Mouse (Mus musculus) midbrain, embryonic 14.5 days (tissue): ENCODE results near the gene Kcnq5. TPM values are rescaled to one million over a fixed set of nuclear protein-coding genes. Genes with fewer than 3 reads are reported as not detected.
A peak's percentile ranks its signal among the peaks of the same experiment; 100 is the strongest.

ENCODE experiments used
- ATAC-seq: fragments of 200-750 bp; cut with Nextera tagmentation; 2 replicates; pipeline ENCODE4 v1.8.0; 2017; ENCODE audit warnings: moderate number of reproducible peaks, moderate library complexity; ENCODE audit not compliant: low FRiP score, low TSS enrichment
- DNase-seq: peaks from one replicate; pipeline ENCODE4 v3.0.0-alpha.2; 2015
- H3K27ac ChIP-seq: fragments of 300-500 bp; sonication (generic); replicated peaks from 2 replicates; pipeline ENCODE4 v1.5.1; 2014; ENCODE audit warnings: mild to moderate bottlenecking, low read depth, low read length, moderate library complexity
- H3K27me3 ChIP-seq: fragments of 300-500 bp; sonication (generic); 2 replicates; pipeline ENCODE4 v1.6.1; 2014; ENCODE audit warnings: low read length, control low read depth, mixed read lengths; ENCODE audit not compliant: control insufficient read depth, insufficient read depth
- H3K36me3 ChIP-seq: fragments of 300-500 bp; sonication (generic); 2 replicates; pipeline ENCODE4 v1.6.1; 2014; ENCODE audit warnings: low read length, control low read depth; ENCODE audit not compliant: control insufficient read depth, insufficient read depth
- H3K4me1 ChIP-seq: fragments of 300-500 bp; sonication (generic); 2 replicates; pipeline ENCODE4 v1.6.1; 2014; ENCODE audit warnings: mild to moderate bottlenecking, antibody characterized with exemption, low read length, control low read depth; ENCODE audit not compliant: control insufficient read depth, insufficient read depth
- H3K4me2 ChIP-seq: fragments of 300-500 bp; sonication (generic); 2 replicates; pipeline ENCODE4 v1.6.1; 2014; ENCODE audit warnings: mild to moderate bottlenecking, low read length, moderate library complexity
- H3K4me3 ChIP-seq: fragments of 300-500 bp; sonication (generic); replicated peaks from 2 replicates; pipeline ENCODE4 v1.5.1; 2014; ENCODE audit warnings: low read depth, low read length
- H3K9ac ChIP-seq: fragments of 300-500 bp; sonication (generic); replicated peaks from 2 replicates; pipeline ENCODE4 v1.6.1; 2014; ENCODE audit warnings: mild to moderate bottlenecking, low read length, moderate library complexity
- H3K9me3 ChIP-seq: fragments of 300-500 bp; sonication (generic); 2 replicates; pipeline ENCODE4 v1.6.1; 2016; ENCODE audit warnings: low read length, control low read depth, mixed read lengths; ENCODE audit not compliant: control insufficient read depth
- WGBS: fragments of 180-500 bp; shearing (Covaris S2); extraction: QIAGEN DNeasy Blood & Tissue Kit; methylation state at CpG from one replicate; pipeline ENCODE4 v1.1.7; 2014; 5-methylcytosine and 5-hydroxymethylcytosine counted together
- polyA plus RNA-seq: library from polyadenylated mRNA; unstranded; fragments of >200 nt; fragmentation: Nextera tagmentation; extraction: Ambion mirVana; gene quantifications from 2 replicates; pipeline ENCODE4 v1.2.1, GENCODE M21; 2014

Kcnq5 gene
- polyA plus RNA-seq, 1 experiment from 2014 or later, result 1.2 TPM

- H3K36me3 ChIP-seq, result no peaks in the 10 kb centered on the region
- no peaks in the 10 kb centered on the region for H3K4me1 ChIP-seq
- H3K9ac ChIP-seq, result no peak overlapping the region
- DNase-seq, result no peak
- no peak overlapping the region for H3K27ac ChIP-seq
- H3K4me3 ChIP-seq, result no peak overlapping the region
- H3K9me3 ChIP-seq, result no peaks in the 10 kb centered on the region
- H3K4me2 ChIP-seq, result no peak overlapping the region
- WGBS, result 56% methylated on average over 4 of the region's 4 CpGs
- no peak for ATAC-seq
- no peaks in the 10 kb centered on the region for H3K27me3 ChIP-seq
Observed at GRCm38 (mm10) chr1:21870889-21871288, 90.9 kb downstream of the Kcnq5 start.

DNA sequence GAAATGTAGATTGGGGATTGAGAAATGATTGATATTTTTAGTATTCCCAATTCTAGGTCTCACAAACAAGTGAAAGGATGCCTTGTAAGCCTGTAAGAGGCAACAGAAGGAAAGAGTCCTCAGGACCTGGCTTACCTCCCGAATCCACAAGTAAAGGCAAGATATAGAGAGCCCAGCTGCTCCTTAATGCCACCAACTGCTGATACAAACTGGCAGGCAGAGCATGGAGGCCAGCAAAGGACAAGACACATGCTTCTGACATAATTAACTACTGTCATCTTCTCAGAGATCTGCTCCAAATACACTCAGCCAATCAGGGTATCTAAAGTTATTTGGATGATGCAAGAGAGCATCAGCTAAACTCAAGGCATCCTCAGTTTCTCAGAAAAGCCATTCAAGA lies 93.3 kb downstream of the Kcnq5 start:
- Histone ChIP-seq H3K9me3 (no peaks in the 10 kb centered on the region), H3K4me3 (no peak overlapping the region), H3K36me3 (no peaks in the 10 kb centered on the region), H3K27ac (no peak overlapping the region), H3K9ac (no peak overlapping the region), H3K4me2 (no peak overlapping the region), H3K4me1 (no peaks in the 10 kb centered on the region), H3K27me3 (no peaks in the 10 kb centered on the region)
- no peak for ATAC-seq
- no peak for DNase-seq
- 83% methylated on average over 1 of the region's 1 CpGs for WGBS

DNA sequence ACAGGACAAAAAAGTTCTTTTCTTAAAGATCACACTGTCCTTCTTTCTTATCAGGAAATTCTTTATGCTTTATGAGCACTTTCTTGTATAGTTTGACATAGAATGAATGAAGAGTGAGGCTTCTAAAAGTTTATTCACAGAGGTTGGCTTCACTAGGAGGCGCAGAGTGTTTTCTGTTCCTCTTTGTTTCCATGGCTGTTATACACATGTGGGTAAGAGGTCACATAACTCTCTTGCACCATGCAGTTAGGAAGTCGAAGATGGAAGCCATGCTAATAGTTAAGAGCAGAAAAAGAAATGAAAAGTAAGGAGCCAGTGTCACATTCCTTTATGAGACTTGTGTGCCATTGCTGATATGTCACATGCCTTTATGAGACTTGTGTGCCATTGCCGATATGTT lies 105.3 kb downstream of the Kcnq5 start:
- Histone ChIP-seq H3K4me2 (no peak overlapping the region), H3K36me3 (no peaks in the 10 kb centered on the region), H3K9ac (no peak overlapping the region), H3K4me3 (no peak overlapping the region), H3K27me3 (no peaks in the 10 kb centered on the region), H3K4me1 (no peaks in the 10 kb centered on the region), H3K9me3 (no peaks in the 10 kb centered on the region), H3K27ac (no peak overlapping the region)
- DNase-seq (no peak), ATAC-seq (no peak)
- WGBS, result 71% methylated on average over 3 of the region's 3 CpGs

- no peaks in the 10 kb centered on the region for H3K4me1 ChIP-seq
- ATAC-seq, result no peak
Observed at GRCm38 (mm10) chr1:21838534-21838933, 123.2 kb downstream of the Kcnq5 start.

DNA sequence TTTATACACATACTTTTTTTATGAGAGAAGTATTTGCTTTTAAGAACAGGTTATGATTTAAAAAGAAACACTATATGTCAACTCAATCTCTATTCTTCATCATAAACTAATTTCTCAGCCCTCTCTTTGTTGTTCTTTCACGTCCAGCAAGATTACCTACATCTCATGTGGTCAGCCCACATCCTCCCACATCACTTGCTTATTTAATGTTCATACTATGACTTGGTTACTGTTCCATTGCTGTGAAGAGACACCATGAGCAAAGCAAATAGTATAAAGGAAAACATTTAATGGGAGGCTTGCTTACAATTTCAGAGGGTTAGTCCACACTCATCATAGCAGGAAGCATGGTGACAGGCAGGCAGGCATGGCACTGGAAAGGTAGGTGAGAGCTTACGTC lies 124.4 kb downstream of the Kcnq5 start:
- no peaks in the 10 kb centered on the region for H3K9me3 ChIP-seq
- H3K4me1 ChIP-seq, result no peaks in the 10 kb centered on the region
- no peak overlapping the region for H3K27ac ChIP-seq
- H3K36me3 ChIP-seq, result no peaks in the 10 kb centered on the region
- H3K4me3 ChIP-seq, result no peak overlapping the region
- no peak overlapping the region for H3K9ac ChIP-seq
- H3K27me3 ChIP-seq, result no peaks in the 10 kb centered on the region
- DNase-seq (no peak), ATAC-seq (no peak)
- WGBS, result 84% methylated on average over 2 of the region's 2 CpGs
- no peak overlapping the region for H3K4me2 ChIP-seq

More at GRCm38 (mm10) chr1:21838534-21838933, 123.2 kb downstream of the Kcnq5 start:
- H3K27ac ChIP-seq, result no peak overlapping the region
- H3K27me3 ChIP-seq, result no peaks in the 10 kb centered on the region
- no peak overlapping the region for H3K9ac ChIP-seq
- H3K4me3 ChIP-seq, result no peak overlapping the region
- H3K4me2 ChIP-seq, result no peak overlapping the region
- H3K9me3 ChIP-seq, result no peaks in the 10 kb centered on the region
- H3K36me3 ChIP-seq, result no peaks in the 10 kb centered on the region
- DNase-seq, result no peak
- 25% methylated on average over 3 of the region's 3 CpGs for WGBS

GRCm38 (mm10) chr1:21836337-21836736 lies 125.4 kb downstream of the Kcnq5 start:
- H3K9me3 ChIP-seq, result no peaks in the 10 kb centered on the region
- H3K27me3 ChIP-seq, result no peaks in the 10 kb centered on the region
- no peak overlapping the region for H3K4me2 ChIP-seq
- no peak overlapping the region for H3K4me3 ChIP-seq
- no peak overlapping the region for H3K27ac ChIP-seq
- DNase-seq (no peak), ATAC-seq (no peak)
- WGBS, result 87% methylated on average over 3 of the region's 3 CpGs
- no peaks in the 10 kb centered on the region for H3K36me3 ChIP-seq
- H3K4me1 ChIP-seq, result no peaks in the 10 kb centered on the region
- H3K9ac ChIP-seq, result no peak overlapping the region

GRCm38 (mm10) chr1:21829909-21830455 lies 131.8 kb downstream of the Kcnq5 start:
- no peaks in the 10 kb centered on the region for H3K4me1 ChIP-seq
- no peak overlapping the region for H3K4me2 ChIP-seq
- ATAC-seq (no peak), DNase-seq (peak; percentile 4)
- H3K9me3 ChIP-seq, result no peaks in the 10 kb centered on the region
- WGBS, result 75% methylated on average over 6 of the region's 6 CpGs
- H3K4me3 ChIP-seq, result no peak overlapping the region
- H3K27ac ChIP-seq, result no peak overlapping the region
- no peak overlapping the region for H3K9ac ChIP-seq
- H3K27me3 ChIP-seq, result no peaks in the 10 kb centered on the region
- H3K36me3 ChIP-seq, result no peaks in the 10 kb centered on the region

DNA sequence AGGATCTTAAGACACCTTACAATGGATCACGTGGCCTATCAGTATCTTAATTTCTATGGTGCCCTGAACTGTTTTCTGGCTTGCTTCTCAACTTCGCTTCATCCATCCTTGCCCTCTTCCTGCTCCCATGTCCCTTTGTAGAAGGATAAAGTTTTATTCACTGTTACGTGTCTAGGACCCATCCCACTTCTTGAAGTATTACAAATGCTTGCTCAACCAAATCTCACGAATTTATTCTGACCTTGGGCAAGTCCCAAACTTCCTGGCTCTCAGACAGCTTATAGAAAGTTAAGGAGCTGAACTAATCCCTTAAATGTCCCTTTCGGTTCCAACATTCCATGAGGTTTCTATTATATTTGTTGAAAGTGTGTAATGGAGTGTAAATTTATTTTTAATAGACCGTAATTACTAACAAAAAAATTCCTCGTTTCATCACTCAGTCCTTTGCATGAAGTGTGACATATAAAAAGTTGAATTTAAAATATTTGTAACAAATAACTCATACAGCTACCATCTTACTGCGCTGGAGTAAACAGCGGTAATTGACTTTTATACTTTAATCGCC lies 141.6 kb downstream of the Kcnq5 start:
- H3K4me3 ChIP-seq, result no peak overlapping the region
- H3K27ac ChIP-seq, result no peak overlapping the region
- H3K4me2 ChIP-seq, result no peak overlapping the region
- H3K9ac ChIP-seq, result no peak overlapping the region
- H3K4me1 ChIP-seq, result no peaks in the 10 kb centered on the region
- H3K9me3 ChIP-seq, result no peaks in the 10 kb centered on the region
- H3K27me3 ChIP-seq, result no peaks in the 10 kb centered on the region
- WGBS, result 24% methylated on average over 10 of the region's 10 CpGs
- no peak for ATAC-seq
- no peaks in the 10 kb centered on the region for H3K36me3 ChIP-seq
- peak; percentile 7 for DNase-seq

DNA sequence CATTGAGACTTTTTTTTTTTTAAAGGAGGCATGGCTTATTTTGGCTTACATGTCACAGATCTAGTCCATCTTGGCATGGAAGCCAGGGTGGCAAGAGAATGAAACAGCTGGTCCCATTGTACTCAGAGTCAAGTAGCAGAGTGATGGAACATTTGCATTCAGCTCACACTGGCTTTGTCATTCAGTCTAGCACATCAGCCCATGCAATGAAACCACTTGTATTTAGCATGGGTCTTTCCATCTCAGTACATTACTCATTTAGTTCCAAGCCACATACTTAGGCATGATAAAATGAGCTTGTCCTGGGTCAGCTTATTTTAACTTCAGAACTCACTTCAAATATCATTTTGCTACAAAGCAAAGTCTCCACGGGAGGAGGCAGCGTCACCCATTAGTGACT lies 156.7 kb downstream of the Kcnq5 start:
- H3K9me3 ChIP-seq, result no peaks in the 10 kb centered on the region
- no peaks in the 10 kb centered on the region for H3K27me3 ChIP-seq
- H3K36me3 ChIP-seq, result no peaks in the 10 kb centered on the region
- H3K4me1 ChIP-seq, result no peaks in the 10 kb centered on the region
- ATAC-seq (no peak; the same call in 1 of the 2 replicates), DNase-seq (peak; percentile 55)
- H3K4me3 ChIP-seq, result no peak overlapping the region
- no peak overlapping the region for H3K4me2 ChIP-seq
- WGBS, result 68% methylated on average over 2 of the region's 2 CpGs
- no peak overlapping the region for H3K9ac ChIP-seq
- H3K27ac ChIP-seq, result no peak overlapping the region
